Mouse (Mus musculus): Measurements from ENCODE around the gene Ugt1a6b. TPM values are rescaled to one million over a fixed set of nuclear protein-coding genes. Genes with fewer than 3 reads are reported as not detected.

The Ugt1a6b gene
- total RNA-seq, 1 experiment, result 0.13 TPM

DNA sequence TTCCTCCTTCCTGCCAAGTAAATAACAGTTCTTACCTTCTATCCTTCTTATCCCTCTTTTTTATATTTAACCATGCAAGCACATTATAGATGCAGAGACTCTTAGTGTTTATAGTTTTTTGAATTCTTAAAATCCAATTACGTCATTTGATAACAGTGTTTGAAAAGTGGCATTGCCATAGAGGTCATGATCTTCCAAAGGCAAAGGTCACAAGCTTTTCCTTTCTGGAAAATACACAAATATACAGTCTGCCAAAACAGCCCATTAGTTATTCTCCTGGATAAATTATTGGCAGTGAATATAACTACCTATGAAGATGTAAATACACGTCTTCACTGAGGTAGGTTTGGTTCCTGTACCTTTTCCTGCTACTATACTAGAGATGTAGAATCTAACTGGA is 28.6 kb upstream of the Ugt1a6b start:
- no peak overlapping the region for H3K4me3 ChIP-seq (ENCODE audit: insufficient read depth in 1 of 2, low read depth in 1 of 2, low read length in 2 of 2, poor library complexity in 1 of 2, severe bottlenecking in 1 of 2)
- no peak for DNase-seq (ENCODE audit: low read depth, low spot score)
- no peak overlapping the region for H3K9ac ChIP-seq (ENCODE audit: insufficient read depth, low read depth, low read length, poor library complexity, severe bottlenecking)
- H3K36me3 ChIP-seq (ENCODE audit: control insufficient read depth, insufficient read depth, low read length, poor library complexity, severe bottlenecking), result no peaks in the 10 kb centered on the region
- H3K4me1 ChIP-seq (ENCODE audit: control insufficient read depth in 2 of 2, insufficient read depth in 2 of 2, low read length in 2 of 2, poor library complexity in 1 of 2), result no peaks in the 10 kb centered on the region; a peak in 1 of 4 replicates
- in situ Hi-C loops (cut with MboI; ENCODE audit: low sequenced_read_pairs in 2 of 2, unreplicated experiment in 2 of 2), result no loop called here
- H3K27ac ChIP-seq (ENCODE audit: insufficient read depth, low read depth, low read length, poor library complexity, severe bottlenecking), result no peak overlapping the region
- no peaks in the 10 kb centered on the region for H3K9me3 ChIP-seq (ENCODE audit: control insufficient read depth, insufficient read depth, low read depth, low read length)
- no peak for TF ChIP-seq ZC3H11A (IDR thresholded peaks at IDR 0.05; ENCODE audit: borderline replicate concordance, low read depth, low read length)
- no peak for TF ChIP-seq CHD2 (IDR thresholded peaks at IDR 0.05; ENCODE audit: low read depth, low read length)
- no peak for TF ChIP-seq ZNF384 (IDR thresholded peaks at IDR 0.05; ENCODE audit: low read depth, low read length)
- TF ChIP-seq MAFK (IDR thresholded peaks at IDR 0.05; ENCODE audit: insufficient read depth, low read depth, low read length), result no peak
- TF ChIP-seq HCFC1 (IDR thresholded peaks at IDR 0.05; ENCODE audit: borderline replicate concordance, insufficient read depth, low read length), result no peak

DNA sequence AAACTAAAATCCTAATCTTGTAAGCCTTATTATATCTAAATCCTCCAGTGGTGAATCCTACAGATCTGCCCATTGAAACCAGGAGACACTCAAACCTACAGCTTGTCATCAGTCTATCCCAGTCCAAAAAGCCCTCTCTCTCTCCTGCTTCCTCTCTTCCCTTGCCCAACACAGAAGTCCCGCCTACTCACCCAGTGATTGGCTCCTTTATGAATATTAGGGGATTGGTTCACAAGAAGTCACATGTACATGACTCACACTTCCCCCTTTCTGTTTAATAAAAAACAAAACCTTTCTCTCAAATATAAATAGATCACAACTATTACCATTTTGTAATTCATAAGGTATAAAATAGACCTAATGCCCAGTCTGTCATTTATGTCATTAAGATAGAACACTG is 25.9 kb upstream of the Ugt1a6b start:
- in situ Hi-C loops (cut with MboI; ENCODE audit: low sequenced_read_pairs in 2 of 2, unreplicated experiment in 2 of 2), result no loop called here
- H3K4me3 ChIP-seq (ENCODE audit: insufficient read depth in 1 of 2, low read depth in 1 of 2, low read length in 2 of 2, poor library complexity in 1 of 2, severe bottlenecking in 1 of 2), result no peak overlapping the region
- no peak for DNase-seq (ENCODE audit: low read depth, low spot score)

DNA sequence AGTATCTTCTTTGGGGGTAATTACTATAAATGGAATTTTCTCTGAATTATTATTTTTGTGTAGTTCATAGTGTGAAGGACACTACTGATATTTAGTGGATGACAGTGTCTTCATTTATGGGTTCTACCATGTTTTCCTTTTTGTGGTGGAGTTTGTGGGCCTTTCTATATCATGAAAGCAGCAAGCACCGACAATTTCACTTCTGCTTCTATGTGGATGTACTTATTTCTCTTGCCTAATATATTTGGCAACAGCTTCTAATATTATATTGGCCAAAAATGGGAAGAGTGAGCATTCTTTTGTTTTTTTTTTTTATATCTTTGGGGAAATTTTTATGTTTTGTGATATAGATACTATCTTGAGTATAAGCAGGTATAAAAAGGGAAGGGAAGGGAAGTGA is 21.4 kb upstream of the Ugt1a6b start:
- H3K27ac ChIP-seq (ENCODE audit: insufficient read depth, low read depth, low read length, poor library complexity, severe bottlenecking), result no peak overlapping the region
- H3K9me3 ChIP-seq (ENCODE audit: control insufficient read depth, insufficient read depth, low read depth, low read length), result no peaks in the 10 kb centered on the region
- no peak for DNase-seq (ENCODE audit: low read depth, low spot score)
- H3K9ac ChIP-seq (ENCODE audit: insufficient read depth, low read depth, low read length, poor library complexity, severe bottlenecking), result no peak overlapping the region
- no peak for TF ChIP-seq HCFC1 (IDR thresholded peaks at IDR 0.05; ENCODE audit: borderline replicate concordance, insufficient read depth, low read length)
- no peak for TF ChIP-seq MAFK (IDR thresholded peaks at IDR 0.05; ENCODE audit: insufficient read depth, low read depth, low read length)
- TF ChIP-seq ZC3H11A (IDR thresholded peaks at IDR 0.05; ENCODE audit: borderline replicate concordance, low read depth, low read length), result no peak
- no peak for TF ChIP-seq ZNF384 (IDR thresholded peaks at IDR 0.05; ENCODE audit: low read depth, low read length)
- no peak for TF ChIP-seq CHD2 (IDR thresholded peaks at IDR 0.05; ENCODE audit: low read depth, low read length)
- H3K36me3 ChIP-seq (ENCODE audit: control insufficient read depth, insufficient read depth, low read length, poor library complexity, severe bottlenecking), result no peaks in the 10 kb centered on the region
- no peak overlapping the region for H3K4me3 ChIP-seq (ENCODE audit: insufficient read depth in 1 of 2, low read depth in 1 of 2, low read length in 2 of 2, poor library complexity in 1 of 2, severe bottlenecking in 1 of 2)
- H3K4me1 ChIP-seq (ENCODE audit: control insufficient read depth in 2 of 2, insufficient read depth in 2 of 2, low read length in 2 of 2, poor library complexity in 1 of 2), result no peaks in the 10 kb centered on the region
- in situ Hi-C loops (cut with MboI; ENCODE audit: low sequenced_read_pairs in 2 of 2, unreplicated experiment in 2 of 2), result no loop called here

More for the DNA sequence above, 25.9 kb upstream of the Ugt1a6b start:
- no peaks in the 10 kb centered on the region for H3K36me3 ChIP-seq (ENCODE audit: control insufficient read depth, insufficient read depth, low read length, poor library complexity, severe bottlenecking)
- TF ChIP-seq CHD2 (IDR thresholded peaks at IDR 0.05; ENCODE audit: low read depth, low read length), result no peak
- TF ChIP-seq MAFK (IDR thresholded peaks at IDR 0.05; ENCODE audit: insufficient read depth, low read depth, low read length), result no peak
- no peak for TF ChIP-seq ZC3H11A (IDR thresholded peaks at IDR 0.05; ENCODE audit: borderline replicate concordance, low read depth, low read length)
- TF ChIP-seq ZNF384 (IDR thresholded peaks at IDR 0.05; ENCODE audit: low read depth, low read length), result no peak
- TF ChIP-seq HCFC1 (IDR thresholded peaks at IDR 0.05; ENCODE audit: borderline replicate concordance, insufficient read depth, low read length), result no peak
- no peak overlapping the region for H3K27ac ChIP-seq (ENCODE audit: insufficient read depth, low read depth, low read length, poor library complexity, severe bottlenecking)
- no peaks in the 10 kb centered on the region for H3K9me3 ChIP-seq (ENCODE audit: control insufficient read depth, insufficient read depth, low read depth, low read length)
- no peak overlapping the region for H3K9ac ChIP-seq (ENCODE audit: insufficient read depth, low read depth, low read length, poor library complexity, severe bottlenecking)
- no peaks in the 10 kb centered on the region for H3K4me1 ChIP-seq (ENCODE audit: control insufficient read depth in 2 of 2, insufficient read depth in 2 of 2, low read length in 2 of 2, poor library complexity in 1 of 2)

DNA sequence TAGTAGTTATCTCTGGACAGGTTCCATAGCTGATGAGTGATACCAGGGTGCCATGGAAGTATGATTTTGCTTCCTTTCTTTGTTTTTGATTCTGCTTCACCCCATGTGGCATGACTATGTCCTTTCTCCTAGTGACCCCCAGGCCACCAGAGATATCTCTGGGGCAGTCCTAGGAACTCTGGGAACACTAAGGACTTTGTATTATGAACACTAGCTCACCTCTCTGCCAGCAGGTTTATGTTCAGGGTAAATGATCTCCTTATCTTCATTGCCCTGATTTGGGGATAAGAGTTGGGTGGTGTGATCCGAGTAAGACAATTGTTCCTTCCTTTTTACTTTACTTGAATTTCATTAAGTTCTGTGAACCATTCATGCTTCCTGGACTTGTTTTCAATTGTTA is 16.9 kb upstream of the Ugt1a6b start:
- Histone ChIP-seq H3K4me1 (ENCODE audit: control insufficient read depth in 2 of 2, insufficient read depth in 2 of 2, low read length in 2 of 2, poor library complexity in 1 of 2) (no peaks in the 10 kb centered on the region), H3K36me3 (ENCODE audit: control insufficient read depth, insufficient read depth, low read length, poor library complexity, severe bottlenecking) (no peaks in the 10 kb centered on the region), H3K27ac (ENCODE audit: insufficient read depth, low read depth, low read length, poor library complexity, severe bottlenecking) (no peak overlapping the region), H3K4me3 (ENCODE audit: insufficient read depth in 1 of 2, low read depth in 1 of 2, low read length in 2 of 2, poor library complexity in 1 of 2, severe bottlenecking in 1 of 2) (no peak overlapping the region), H3K9me3 (ENCODE audit: control insufficient read depth, insufficient read depth, low read depth, low read length) (no peaks in the 10 kb centered on the region), H3K9ac (ENCODE audit: insufficient read depth, low read depth, low read length, poor library complexity, severe bottlenecking) (no peak overlapping the region)
- DNase-seq (ENCODE audit: low read depth, low spot score), result no peak
- in situ Hi-C loops (cut with MboI; ENCODE audit: low sequenced_read_pairs in 2 of 2, unreplicated experiment in 2 of 2), result no loop called here
- TF ChIP-seq MAFK (IDR thresholded peaks at IDR 0.05; ENCODE audit: insufficient read depth, low read depth, low read length) (no peak), ZNF384 (IDR thresholded peaks at IDR 0.05; ENCODE audit: low read depth, low read length) (no peak), HCFC1 (IDR thresholded peaks at IDR 0.05; ENCODE audit: borderline replicate concordance, insufficient read depth, low read length) (no peak), ZC3H11A (IDR thresholded peaks at IDR 0.05; ENCODE audit: borderline replicate concordance, low read depth, low read length) (no peak), CHD2 (IDR thresholded peaks at IDR 0.05; ENCODE audit: low read depth, low read length) (no peak)

DNA sequence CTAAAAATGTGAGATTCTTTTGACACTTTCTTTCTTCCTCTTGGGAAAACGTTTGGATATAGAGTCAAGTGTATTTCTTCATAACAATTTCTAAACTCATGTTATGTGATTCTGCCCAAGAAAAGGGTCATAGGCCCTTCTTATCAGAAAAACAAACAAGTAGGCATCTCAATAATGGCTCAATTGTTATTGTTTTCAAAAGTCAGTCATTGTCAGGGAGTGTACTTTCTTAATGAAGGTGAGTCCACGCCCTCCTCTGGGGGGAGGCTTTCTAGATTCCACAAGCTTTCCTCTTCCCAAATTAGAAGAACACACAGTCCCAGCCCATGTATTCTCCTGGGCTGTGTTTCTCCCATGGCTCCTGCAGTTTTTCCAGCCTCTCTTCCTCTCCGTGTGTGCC is 15.5 kb upstream of the Ugt1a6b start, which contains the start of gene Ugt1a8:
TSS of gene Ugt1a8 (plus strand) at position 301 of the 400 bp plus-strand sequence.
- Histone ChIP-seq H3K4me1 (ENCODE audit: control insufficient read depth in 2 of 2, insufficient read depth in 2 of 2, low read length in 2 of 2, poor library complexity in 1 of 2) (no peaks in the 10 kb centered on the region), H3K9me3 (ENCODE audit: control insufficient read depth, insufficient read depth, low read depth, low read length) (no peaks in the 10 kb centered on the region), H3K4me3 (ENCODE audit: insufficient read depth in 1 of 2, low read depth in 1 of 2, low read length in 2 of 2, poor library complexity in 1 of 2, severe bottlenecking in 1 of 2) (no peak within 1 kb of the TSS), H3K36me3 (ENCODE audit: control insufficient read depth, insufficient read depth, low read length, poor library complexity, severe bottlenecking) (no peaks in the 10 kb centered on the region), H3K27ac (ENCODE audit: insufficient read depth, low read depth, low read length, poor library complexity, severe bottlenecking) (no peak within 1 kb of the TSS), H3K9ac (ENCODE audit: insufficient read depth, low read depth, low read length, poor library complexity, severe bottlenecking) (no peak within 1 kb of the TSS)
- no peak for TF ChIP-seq HCFC1 (IDR thresholded peaks at IDR 0.05; ENCODE audit: borderline replicate concordance, insufficient read depth, low read length)
- TF ChIP-seq CHD2 (IDR thresholded peaks at IDR 0.05; ENCODE audit: low read depth, low read length), result no peak
- no peak for TF ChIP-seq ZC3H11A (IDR thresholded peaks at IDR 0.05; ENCODE audit: borderline replicate concordance, low read depth, low read length)
- no peak for TF ChIP-seq ZNF384 (IDR thresholded peaks at IDR 0.05; ENCODE audit: low read depth, low read length)
- no peak for TF ChIP-seq MAFK (IDR thresholded peaks at IDR 0.05; ENCODE audit: insufficient read depth, low read depth, low read length)
- in situ Hi-C loops (cut with MboI; ENCODE audit: low sequenced_read_pairs in 2 of 2, unreplicated experiment in 2 of 2), result no loop called here
- DNase-seq (ENCODE audit: low read depth, low spot score), result no peak
